Mouse (Mus musculus) midbrain, embryonic 16.5 days (tissue): Measurements from ENCODE around the gene Gcnt3. TPM values are rescaled to one million over a fixed set of nuclear protein-coding genes. Genes with fewer than 3 reads are reported as not detected.

Experiments used
- ATAC-seq: fragments of 200-750 bp; cut with Nextera tagmentation; 2 replicates; pipeline ENCODE4 v1.8.0; 2017; ENCODE audit warnings: moderate TSS enrichment
- H3K27ac ChIP-seq: fragments of 300-500 bp; sonication (generic); 2 replicates; pipeline ENCODE4 v1.5.1; 2014; ENCODE audit warnings: mild to moderate bottlenecking, low read length, mixed read lengths
- H3K27me3 ChIP-seq: fragments of 300-500 bp; sonication (generic); 2 replicates; pipeline ENCODE4 v1.6.1; 2014; ENCODE audit warnings: low read depth, low read length, mixed read lengths; ENCODE audit not compliant: control insufficient read depth, insufficient read depth
- H3K36me3 ChIP-seq: fragments of 300-500 bp; sonication (generic); 2 replicates; pipeline ENCODE4 v1.6.1; 2014; ENCODE audit warnings: mild to moderate bottlenecking, low read length, moderate library complexity, mixed read lengths; ENCODE audit not compliant: control insufficient read depth, insufficient read depth
- H3K4me1 ChIP-seq: fragments of 300-500 bp; sonication (generic); 2 replicates; pipeline ENCODE4 v1.6.1; 2014; ENCODE audit warnings: mild to moderate bottlenecking, low read length, mixed read lengths; ENCODE audit not compliant: control insufficient read depth, insufficient read depth
- H3K4me2 ChIP-seq: fragments of 300-500 bp; sonication (generic); 2 replicates; pipeline ENCODE4 v1.6.1; 2014; ENCODE audit warnings: mild to moderate bottlenecking, low read length, mixed read lengths
- H3K4me3 ChIP-seq: fragments of 300-500 bp; sonication (generic); 2 replicates; pipeline ENCODE4 v1.5.1; 2014; ENCODE audit warnings: low read depth, mild to moderate bottlenecking, low read length, moderate library complexity, mixed read lengths
- H3K9ac ChIP-seq: fragments of 300-500 bp; sonication (generic); 2 replicates; pipeline ENCODE4 v1.6.1; 2014; ENCODE audit warnings: low read depth, low read length, mixed read lengths
- H3K9me3 ChIP-seq: fragments of 300-500 bp; sonication (generic); replicated peaks from 2 replicates; pipeline ENCODE4 v1.6.1; 2014; ENCODE audit warnings: mild to moderate bottlenecking, low read length, mixed read lengths; ENCODE audit not compliant: control insufficient read depth, poor library complexity, severe bottlenecking
- WGBS: fragments of 180-500 bp; shearing (Covaris S2); extraction: QIAGEN DNeasy Blood & Tissue Kit; methylation state at CpG from one replicate; pipeline ENCODE4 v1.1.7; 2014; 5-methylcytosine and 5-hydroxymethylcytosine counted together
- polyA plus RNA-seq: library from polyadenylated mRNA; unstranded; fragments of >200 nt; fragmentation: Nextera tagmentation; extraction: Ambion mirVana; gene quantifications from 2 replicates; pipeline ENCODE4 v1.2.1, GENCODE M21; 2015

Gcnt3 gene
- polyA plus RNA-seq, 1 experiment from 2014 or later: not detected

GRCm38 (mm10) chr9:70018879-70019278, 19.0 kb downstream of the Gcnt3 start:
- no peak overlapping the region for H3K27ac ChIP-seq
- no peaks in the 10 kb centered on the region for H3K9me3 ChIP-seq
- H3K4me2 ChIP-seq: no peak overlapping the region
- no peak overlapping the region for H3K4me3 ChIP-seq
- H3K36me3 ChIP-seq: peaks cover 4% of the 10 kb centered on the region; the same call in 1 of the 2 replicates
- H3K4me1 ChIP-seq: peaks cover under 1% of the 10 kb centered on the region
- H3K27me3 ChIP-seq: no peaks in the 10 kb centered on the region
- ATAC-seq: no peak
- no peak overlapping the region for H3K9ac ChIP-seq

- Histone ChIP-seq H3K9me3 (no peaks in the 10 kb centered on the region), H3K27me3 (no peaks in the 10 kb centered on the region), H3K27ac (no peak overlapping the region), H3K4me2 (no peak overlapping the region), H3K4me1 (peaks cover 10% of the 10 kb centered on the region), H3K9ac (no peak overlapping the region), H3K36me3 (peaks cover 4% of the 10 kb centered on the region; the same call in 1 of the 2 replicates), H3K4me3 (no peak overlapping the region)
- WGBS: 93% methylated on average over 2 of the region's 2 CpGs
- ATAC-seq: no peak
These were observed 22.3 kb downstream of the Gcnt3 start for GRCm38 (mm10) chr9:70015632-70016031.

GRCm38 (mm10) chr9:70012408-70012901, 25.4 kb downstream of the Gcnt3 start, which contains the start of gene Gtf2a2:
TSS of gene Gtf2a2 (plus strand) at chr9:70012550.
- Histone ChIP-seq H3K27me3 (no peaks in the 10 kb centered on the region), H3K9ac (peak within 1 kb of the TSS; percentile 90), H3K9me3 (no peaks in the 10 kb centered on the region), H3K36me3 (peaks cover 8% of the 10 kb centered on the region), H3K4me3 (peak within 1 kb of the TSS; percentile 84), H3K27ac (peak within 1 kb of the TSS; percentile 92), H3K4me2 (peak within 1 kb of the TSS; percentile 86), H3K4me1 (peaks cover 10% of the 10 kb centered on the region)
- ATAC-seq: peak; percentile 97
- WGBS: under 1% methylated on average over 57 of the region's 57 CpGs

- no peaks in the 10 kb centered on the region for H3K27me3 ChIP-seq
- peaks cover 10% of the 10 kb centered on the region for H3K4me1 ChIP-seq
- peak overlapping the region; percentile 60 for H3K9ac ChIP-seq
- H3K36me3 ChIP-seq: peaks cover 8% of the 10 kb centered on the region
- peak; percentile 25; the same call in 1 of the 2 replicates for ATAC-seq
- H3K27ac ChIP-seq: peak overlapping the region; percentile 92
- 64% methylated on average over 14 of the region's 14 CpGs for WGBS
- H3K9me3 ChIP-seq: no peaks in the 10 kb centered on the region
- H3K4me3 ChIP-seq: peak overlapping the region; percentile 84
- peak overlapping the region; percentile 63 for H3K4me2 ChIP-seq
These were observed 26.1 kb downstream of the Gcnt3 start for GRCm38 (mm10) chr9:70011537-70012407.

- Histone ChIP-seq H3K36me3 (peaks cover 8% of the 10 kb centered on the region), H3K4me2 (no peak overlapping the region), H3K27ac (no peak overlapping the region), H3K9me3 (no peaks in the 10 kb centered on the region), H3K4me3 (no peak overlapping the region), H3K9ac (no peak overlapping the region), H3K4me1 (peaks cover 10% of the 10 kb centered on the region), H3K27me3 (no peaks in the 10 kb centered on the region)
- ATAC-seq: no peak
- 96% methylated on average over 5 of the region's 5 CpGs for WGBS
These were observed 27.0 kb downstream of the Gcnt3 start for GRCm38 (mm10) chr9:70010781-70011473.

GRCm38 (mm10) chr9:70009754-70010304, 28.1 kb downstream of the Gcnt3 start:
- no peak for ATAC-seq
- H3K4me2 ChIP-seq: no peak overlapping the region
- 90% methylated on average over 8 of the region's 8 CpGs for WGBS
- no peak overlapping the region for H3K9ac ChIP-seq
- H3K36me3 ChIP-seq: peaks cover 8% of the 10 kb centered on the region
- H3K27ac ChIP-seq: no peak overlapping the region
- H3K27me3 ChIP-seq: no peaks in the 10 kb centered on the region
- peaks cover 10% of the 10 kb centered on the region for H3K4me1 ChIP-seq
- no peaks in the 10 kb centered on the region for H3K9me3 ChIP-seq
- no peak overlapping the region for H3K4me3 ChIP-seq

DNA sequence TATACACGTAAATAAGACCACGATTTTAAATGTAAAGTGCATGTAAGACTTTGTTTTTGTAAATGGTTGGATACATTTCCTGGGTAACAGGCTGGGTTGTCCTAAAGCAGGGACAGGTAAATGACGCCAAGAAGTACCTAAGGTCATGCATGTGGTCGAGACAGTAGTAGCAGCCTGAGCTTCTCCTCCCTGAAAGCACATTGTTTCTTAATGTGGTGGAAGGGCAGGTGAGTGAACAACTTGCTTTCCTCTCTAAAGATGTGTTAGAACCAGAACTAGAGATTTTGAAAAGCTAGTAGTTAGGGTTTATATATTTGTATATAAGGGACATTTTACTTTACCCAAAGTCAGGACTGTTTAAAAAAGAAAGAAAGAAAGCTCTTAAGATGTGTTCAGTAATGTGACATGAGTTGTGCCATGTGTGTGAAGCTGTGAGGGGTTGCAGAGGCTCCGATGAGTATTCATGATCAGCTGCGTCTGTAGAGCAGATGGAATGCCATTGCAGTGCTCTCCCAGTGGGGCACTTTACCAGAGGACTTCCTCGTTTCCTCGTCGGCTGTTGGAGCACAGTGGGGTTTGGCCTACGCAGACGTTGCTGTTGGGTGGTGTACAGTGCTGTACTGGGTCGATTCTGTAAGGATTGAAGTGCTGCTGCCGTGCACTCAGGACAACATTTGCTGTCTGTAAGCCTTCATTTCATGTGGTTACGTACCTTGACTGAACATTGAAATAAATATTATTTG, 30.2 kb downstream of the Gcnt3 start:
- no peak overlapping the region for H3K4me2 ChIP-seq
- H3K9ac ChIP-seq: no peak overlapping the region
- no peak for ATAC-seq
- no peaks in the 10 kb centered on the region for H3K27me3 ChIP-seq
- no peak overlapping the region for H3K4me3 ChIP-seq
- peaks cover 13% of the 10 kb centered on the region for H3K36me3 ChIP-seq
- H3K4me1 ChIP-seq: no peaks in the 10 kb centered on the region; the same call in 1 of the 2 replicates
- no peak overlapping the region for H3K27ac ChIP-seq
- H3K9me3 ChIP-seq: no peaks in the 10 kb centered on the region
- WGBS: 87% methylated on average over 14 of the region's 14 CpGs

- no peaks in the 10 kb centered on the region for H3K27me3 ChIP-seq
- no peak overlapping the region for H3K4me2 ChIP-seq
- ATAC-seq: no peak
- no peaks in the 10 kb centered on the region for H3K9me3 ChIP-seq
- H3K27ac ChIP-seq: no peak overlapping the region
- H3K4me3 ChIP-seq: no peak overlapping the region
- 94% methylated on average over 5 of the region's 5 CpGs for WGBS
- no peaks in the 10 kb centered on the region; the same call in 1 of the 2 replicates for H3K4me1 ChIP-seq
- H3K36me3 ChIP-seq: peaks cover 13% of the 10 kb centered on the region
- no peak overlapping the region for H3K9ac ChIP-seq
These were observed 30.9 kb downstream of the Gcnt3 start for GRCm38 (mm10) chr9:70006984-70007383.
